Mouse (Mus musculus) liver, adult (tissue): ENCODE data around the gene Tuba8.

Experiments
- GATA4 ChIP-seq: IDR thresholded peaks from 2 replicates; pipeline ENCODE4 v1.6.1; 2014; ENCODE audit warnings: mild to moderate bottlenecking, low read length; ENCODE audit not compliant: insufficient replicate concordance

The Tuba8 gene

GRCm38 (mm10) chr6:121238209-121238608, 27.7 kb downstream of the Tuba8 start:
- no peak for TF ChIP-seq GATA4

- TF ChIP-seq GATA4, result no peak
Measured at GRCm38 (mm10) chr6:121241780-121242179, 31.3 kb downstream of the Tuba8 start.

GRCm38 (mm10) chr6:121243161-121243560, 32.7 kb downstream of the Tuba8 start:
- no peak for TF ChIP-seq GATA4

GRCm38 (mm10) chr6:121245127-121246036, 34.9 kb downstream of the Tuba8 start, which contains the start of gene Usp18:
TSS of gene Usp18 (plus strand) at chr6:121245906.
- peak; percentile 57; the same call in 1 of the 2 replicates for TF ChIP-seq GATA4

- TF ChIP-seq GATA4, result no peak
Measured at GRCm38 (mm10) chr6:121246037-121246361, 35.5 kb downstream of the Tuba8 start.

GRCm38 (mm10) chr6:121250406-121250805, 39.9 kb downstream of the Tuba8 start:
- TF ChIP-seq GATA4, result no peak

GRCm38 (mm10) chr6:121251256-121251655, 40.8 kb downstream of the Tuba8 start:
- no peak for TF ChIP-seq GATA4

- TF ChIP-seq GATA4, result no peak
Measured at GRCm38 (mm10) chr6:121260548-121260947, 50.1 kb downstream of the Tuba8 start.

GRCm38 (mm10) chr6:121261233-121261632, 50.7 kb downstream of the Tuba8 start:
- no peak for TF ChIP-seq GATA4

- no peak for TF ChIP-seq GATA4
Measured at GRCm38 (mm10) chr6:121262004-121262403, 51.5 kb downstream of the Tuba8 start.

GRCm38 (mm10) chr6:121262496-121262895, 52.0 kb downstream of the Tuba8 start:
- no peak for TF ChIP-seq GATA4

GRCm38 (mm10) chr6:121270156-121270555, 59.7 kb downstream of the Tuba8 start:
- no peak for TF ChIP-seq GATA4

- no peak for TF ChIP-seq GATA4
Measured at GRCm38 (mm10) chr6:121271707-121272074, 61.2 kb downstream of the Tuba8 start.

GRCm38 (mm10) chr6:121272075-121272800, 61.7 kb downstream of the Tuba8 start:
- no peak for TF ChIP-seq GATA4

GRCm38 (mm10) chr6:121274356-121274755, 63.9 kb downstream of the Tuba8 start:
- TF ChIP-seq GATA4, result no peak
